Mouse (Mus musculus) adrenal gland, adult 8-10 months (tissue): ENCODE data around the gene Nagk. TPM values are rescaled to one million over a fixed set of nuclear protein-coding genes. Genes with fewer than 3 reads are reported as not detected.
A peak's percentile ranks its signal among the peaks of the same experiment; 100 is the strongest.
"Not testable (repeated sequence)": the region's sequence is repeated elsewhere in the genome, so short reads cannot be mapped to it uniquely, and the experiment has no call there.

Source experiments
- DNase-seq: peaks from one replicate; pipeline ENCODE4 v3.0.0; 2022
- total RNA-seq, 4 experiments: library from RNA; stranded (reverse); gene quantifications; 2 replicates each; pipeline ENCODE4 v1.2.4; 2022

Gene Nagk
- total RNA-seq, 4 experiments from 2014 or later = 55.2 to 72.7 (median 69.2) TPM

DNA sequence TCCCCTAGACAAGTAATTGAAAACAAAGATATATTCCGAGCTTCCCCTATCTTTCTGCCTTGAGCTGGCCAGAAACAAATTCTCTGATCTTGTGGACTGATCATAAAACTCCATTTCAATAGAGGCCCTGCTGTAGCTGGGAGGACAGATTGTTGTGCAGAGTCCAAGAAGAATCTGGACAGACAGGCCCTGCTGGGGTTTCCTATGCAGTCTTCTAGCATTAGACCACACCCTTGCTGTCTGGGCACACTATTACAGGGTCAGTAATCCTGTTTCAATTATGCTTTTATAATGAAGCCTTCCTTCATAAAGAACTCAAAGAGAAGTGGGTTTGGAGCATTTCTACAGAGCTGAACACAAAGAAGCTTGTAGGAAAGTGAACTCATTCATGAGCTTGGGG, 24.2 kb downstream of the Nagk start:
- no peak for DNase-seq

DNA sequence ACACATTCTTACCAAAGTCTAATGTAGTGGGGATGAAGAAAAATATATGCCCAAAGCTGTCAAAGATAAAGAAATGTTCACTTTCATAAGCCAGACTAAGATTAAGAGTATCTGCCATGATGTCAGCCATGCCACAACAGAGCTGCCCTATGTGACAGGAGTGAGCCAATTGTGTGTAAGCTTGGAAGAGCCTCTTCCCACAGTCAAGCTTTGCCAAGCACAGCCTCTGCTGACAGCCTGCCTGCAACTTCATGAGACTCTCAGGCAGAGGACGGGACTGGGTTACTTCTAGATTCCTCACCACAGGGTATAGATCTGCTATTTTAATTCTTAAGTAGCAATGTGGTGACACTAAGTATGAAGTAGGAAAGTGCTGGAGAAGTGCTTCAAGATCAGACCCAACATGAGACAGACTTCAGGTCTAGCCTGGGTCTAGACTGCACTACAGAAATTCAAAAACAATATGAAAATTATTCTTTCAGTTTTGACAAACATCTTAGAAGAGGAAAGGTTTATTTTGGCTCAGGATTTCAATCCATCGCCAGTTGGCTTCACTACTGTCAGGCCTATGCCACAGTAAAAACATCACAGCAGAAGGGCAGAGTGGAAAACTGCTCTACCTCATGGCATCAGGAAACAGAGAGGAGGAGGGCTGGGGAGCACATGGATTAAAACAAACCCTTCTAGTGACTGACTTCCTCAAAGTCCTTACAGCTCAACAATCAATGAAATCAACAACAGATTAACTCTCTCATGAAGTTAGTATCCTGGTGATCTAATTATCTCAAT, 26.1 kb downstream of the Nagk start:
- DNase-seq = no peak

DNA sequence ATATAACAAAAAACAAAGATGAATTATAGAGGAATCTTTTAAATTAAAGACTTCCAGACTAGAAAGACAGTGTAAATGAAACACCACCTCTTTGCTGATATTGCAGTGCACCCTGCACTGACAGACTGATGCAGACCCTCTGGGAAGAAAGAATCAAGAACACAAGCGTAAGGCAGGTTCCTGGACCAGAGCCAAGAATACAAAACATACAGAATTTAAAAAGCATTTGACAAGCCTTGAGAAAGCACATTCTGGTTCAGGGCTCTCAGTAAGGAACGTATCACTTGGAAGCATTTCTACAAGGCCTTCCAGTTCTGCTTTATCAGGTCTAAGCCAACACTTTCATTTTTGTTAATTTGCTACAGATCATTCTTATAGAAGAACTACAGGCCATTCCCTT, 27.1 kb downstream of the Nagk start:
- DNase-seq = no peak

DNA sequence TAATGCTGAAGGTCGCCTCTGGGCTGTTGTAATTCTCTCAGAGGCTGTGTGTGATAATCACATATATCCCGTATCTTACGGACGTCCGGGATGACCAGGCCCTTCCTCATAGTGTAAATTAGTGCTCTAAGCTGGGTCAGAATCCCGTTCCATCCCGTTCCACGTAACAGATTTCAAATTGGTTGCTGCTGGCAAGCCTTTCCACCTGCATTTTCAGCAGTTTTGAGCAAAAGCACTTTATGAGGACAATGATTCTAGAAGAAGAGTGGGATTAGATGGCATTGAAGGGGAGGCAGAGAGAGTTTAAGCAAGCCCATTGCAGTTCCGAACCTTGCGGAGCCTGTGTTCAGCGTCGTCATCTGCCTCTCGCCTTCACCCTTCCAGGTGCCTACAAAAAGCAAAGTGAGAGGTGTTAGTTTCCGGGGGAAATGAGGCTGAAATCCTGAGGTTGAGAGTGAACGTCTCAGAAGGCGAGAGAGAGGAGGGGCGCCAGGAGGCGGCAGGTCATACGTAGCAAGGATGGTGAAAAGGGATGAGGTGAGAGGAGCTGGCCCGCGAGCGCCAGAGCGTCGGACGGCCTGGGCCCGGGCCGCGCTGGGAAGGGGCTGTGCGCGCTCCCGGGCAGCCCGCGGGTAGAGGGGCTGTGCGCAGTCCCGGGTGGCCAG, 36.3 kb downstream of the Nagk start:
- DNase-seq = no peak

DNA sequence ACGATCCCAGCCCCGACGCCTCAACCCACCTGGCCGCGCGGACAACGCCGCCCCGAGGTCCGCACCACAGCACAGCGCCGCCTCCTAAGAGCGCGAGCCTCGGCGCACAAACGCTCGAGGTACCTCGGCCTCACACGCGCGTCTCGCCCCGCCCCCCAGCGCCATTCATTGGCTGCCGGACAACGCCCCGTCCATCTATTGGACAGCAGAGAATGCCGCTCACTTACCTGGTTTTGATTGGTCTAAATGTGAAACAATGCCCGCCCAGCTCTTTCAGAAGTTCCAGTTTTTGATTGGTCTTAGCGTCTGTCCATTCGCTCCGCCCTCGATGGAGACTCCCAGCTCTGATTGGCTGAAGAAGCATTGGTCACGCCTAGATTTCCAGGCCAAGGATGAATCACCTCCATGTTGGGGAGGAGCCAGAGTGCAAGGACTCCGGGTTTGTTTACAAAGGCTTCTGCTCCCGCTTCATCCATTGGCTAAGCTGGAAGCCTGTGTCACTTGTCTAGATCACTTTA, 36.9 kb downstream of the Nagk start, which contains the start of gene Paip2b:
Paip2b (minus strand) TSS at position 136 of the 518 bp plus-strand sequence.
- peak; percentile 99 for DNase-seq

DNA sequence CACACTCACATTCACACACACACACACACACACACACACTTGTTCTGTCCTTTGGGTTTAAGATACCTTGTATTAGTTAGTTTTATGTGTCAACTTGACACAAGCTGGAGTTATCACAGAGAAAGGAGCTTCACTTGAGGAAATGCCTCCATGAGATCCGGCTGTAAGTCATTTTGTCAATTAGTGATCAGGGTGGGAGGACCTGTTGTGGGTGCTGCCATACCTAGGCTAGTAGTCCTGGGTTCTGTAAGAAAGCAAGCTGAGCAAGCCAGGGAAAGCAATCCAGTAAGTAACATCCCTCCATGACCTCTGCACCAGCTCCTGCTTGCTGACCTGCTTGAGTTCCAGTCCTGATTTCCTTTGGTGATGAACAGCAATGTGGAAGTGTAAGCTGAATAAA, 37.6 kb downstream of the Nagk start:
- DNase-seq = not testable (repeated sequence)

DNA sequence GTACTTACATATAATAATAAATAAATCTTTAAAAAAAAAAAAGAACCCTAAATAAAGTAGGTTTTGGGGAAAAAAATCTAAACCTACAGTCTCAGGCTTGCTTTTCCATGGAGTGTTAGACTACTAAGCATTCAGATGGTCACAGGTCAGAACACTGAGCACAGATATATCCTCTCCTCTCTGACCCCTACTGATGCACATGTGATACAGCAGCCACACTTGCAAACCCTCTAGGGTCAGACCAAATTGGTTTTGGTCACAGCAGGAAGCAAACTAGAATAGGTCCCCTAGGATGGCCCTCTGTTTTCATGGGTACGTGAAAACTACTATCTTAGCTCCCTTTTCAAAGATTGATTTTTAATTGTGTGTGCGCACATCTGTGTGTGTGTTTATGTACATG, 42.0 kb downstream of the Nagk start:
- no peak for DNase-seq

DNA sequence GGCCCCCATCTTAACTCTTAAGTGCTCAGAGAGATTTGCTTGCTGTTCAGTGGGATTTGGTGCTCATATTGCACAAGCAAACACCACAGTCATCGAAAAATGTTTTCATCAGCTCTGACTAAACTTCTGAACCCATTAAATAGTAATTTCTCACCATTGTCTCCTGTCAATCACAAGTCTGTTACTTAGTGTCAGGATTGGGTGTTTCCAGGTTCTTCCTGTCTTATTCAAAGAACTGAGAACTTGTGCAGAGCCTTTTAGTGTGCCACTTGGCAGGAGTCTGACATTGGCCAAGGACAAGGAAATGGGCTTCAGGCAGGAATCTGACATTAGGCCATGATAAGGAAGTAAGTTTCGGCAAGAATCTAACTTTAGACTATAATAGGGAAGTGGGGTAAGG, 43.3 kb downstream of the Nagk start:
- DNase-seq = no peak

DNA sequence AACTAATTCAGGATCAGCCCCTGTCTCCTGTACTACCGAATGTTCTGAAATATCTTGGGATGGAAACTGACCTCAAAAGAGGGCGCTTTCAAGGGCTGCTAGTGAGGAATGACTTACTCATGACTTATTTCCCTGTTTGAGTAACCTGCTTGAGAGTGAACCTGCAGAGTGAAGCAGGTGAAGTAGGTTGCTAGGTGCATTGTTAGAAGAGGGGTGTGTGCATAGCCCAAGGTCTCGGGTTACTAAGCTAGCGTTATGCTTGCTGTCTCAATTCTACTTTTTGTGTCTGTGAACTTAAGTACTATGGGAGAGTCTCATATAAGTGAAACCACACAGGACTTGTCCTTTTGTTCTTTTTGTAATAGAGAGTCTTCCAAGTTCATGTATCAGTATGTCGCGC, 45.3 kb downstream of the Nagk start:
- DNase-seq = no peak

DNA sequence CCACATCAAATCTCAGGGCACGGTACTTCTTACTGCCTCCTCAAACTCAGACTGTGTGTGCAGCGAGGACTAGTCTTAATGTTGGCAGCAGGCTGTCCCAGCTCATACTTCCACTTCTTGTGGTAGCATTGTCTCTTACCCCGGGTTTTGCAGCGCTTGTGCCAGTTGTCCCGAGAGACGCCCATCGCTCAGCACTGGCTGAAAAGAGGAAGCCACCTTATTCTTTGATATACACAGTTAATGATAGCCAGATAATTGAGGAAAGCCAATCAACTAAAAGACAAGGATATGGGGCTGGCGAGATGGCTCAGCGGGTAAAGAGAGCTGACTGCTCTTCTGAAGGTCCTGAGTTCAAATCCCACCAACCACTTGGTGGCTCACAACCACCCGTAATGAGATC, 50.1 kb downstream of the Nagk start:
- DNase-seq = no peak

DNA sequence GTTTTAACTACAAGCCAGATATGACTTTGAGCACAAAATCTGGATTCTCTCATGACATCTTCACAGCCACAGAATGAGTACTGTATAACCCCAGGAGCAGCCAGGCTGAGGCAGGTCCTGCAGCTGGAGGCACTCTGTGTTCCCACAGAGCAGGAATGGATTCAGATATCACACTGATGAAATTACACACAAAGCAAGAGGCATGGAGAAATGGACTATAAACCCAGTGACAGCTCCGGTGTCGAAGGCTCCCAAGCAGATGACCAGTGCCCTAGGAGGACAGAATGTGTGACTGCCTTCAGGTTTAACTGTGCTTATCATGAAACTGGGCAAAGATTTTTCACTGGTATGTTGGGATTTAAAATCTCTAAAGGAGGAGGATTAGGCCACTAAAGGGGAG, 51.4 kb downstream of the Nagk start:
- no peak for DNase-seq

DNA sequence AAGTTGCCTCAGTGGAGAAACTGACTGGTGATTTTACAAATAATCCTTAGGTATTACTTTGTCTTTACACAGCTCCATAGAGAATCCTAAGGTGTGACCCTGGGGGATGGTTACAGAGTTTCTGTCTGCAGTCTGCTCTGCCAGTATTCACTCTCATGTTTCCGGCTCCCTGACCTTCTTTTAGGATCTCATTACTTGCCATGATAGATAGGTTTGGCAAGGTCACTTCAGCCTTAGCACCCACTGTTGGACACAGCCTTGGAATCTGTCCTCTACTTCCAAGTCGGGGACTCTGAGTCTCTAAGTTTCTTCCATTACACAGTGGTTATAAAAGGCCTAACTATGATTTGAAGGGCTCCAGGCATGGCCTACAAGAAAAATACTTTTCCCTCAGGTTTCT, 54.7 kb downstream of the Nagk start:
- peak; percentile 39 for DNase-seq

Other genes starting within 250 kb of the Nagk start
- 10 to 100 TPM; 24.0 to 33.4 (median 28.3) TPM for gene Stambp, start 222.3 kb upstream of the Nagk start, total RNA-seq
- not detected for gene Clec4f, start 138.8 kb upstream of the Nagk start, total RNA-seq
- gene Cd207, start 117.1 kb upstream of the Nagk start, total RNA-seq = under 1 TPM in 2 of 4 experiments, not detected in 2; 0.20 to 0.22 TPM
- gene Vax2, start 83.7 kb upstream of the Nagk start, total RNA-seq = not detected
- not detected for gene Atp6v1b1, start 52.0 kb upstream of the Nagk start, total RNA-seq
- gene Ankrd53, start 32.3 kb upstream of the Nagk start, total RNA-seq = under 1 TPM in 2 of 4 experiments, not detected in 2; 0.37 to 0.38 TPM
- 100 to 1,000 TPM; 121 to 139 (median 124) TPM for gene Tex261, start 19.2 kb upstream of the Nagk start, total RNA-seq
- gene Paip2b, start 36.8 kb downstream of the Nagk start, total RNA-seq = 10 to 100 TPM; 35.0 to 47.3 (median 40.5) TPM
- gene Zfp638, start 72.1 kb downstream of the Nagk start, total RNA-seq = 100 to 1,000 TPM in 3 of 4 experiments, 10 to 100 TPM in 1; 85.0 to 116 (median 106) TPM
- gene Dysf, start 213.6 kb downstream of the Nagk start, total RNA-seq = 10 to 100 TPM; 46.1 to 59.1 (median 51.7) TPM